Mouse (Mus musculus): ENCODE measurements around the gene Prss28. TPM values are rescaled to one million over a fixed set of nuclear protein-coding genes. Genes with fewer than 3 reads are reported as not detected.
A peak's percentile ranks its signal among the peaks of the same experiment; 100 is the strongest.

Prss28 gene
- total RNA-seq (2021) = not detected

- intact Hi-C loops (cut with DNase I) = no loop called here
- no peak for DNase-seq
These were observed at the start of gene Prss28 for GRCm38 (mm10) chr17:25308346-25308745. Prss28 (plus strand) TSS chr17:25308646.

GRCm38 (mm10) chr17:25264453-25264852, 44.0 kb upstream of the Prss28 start:
- peak; percentile 79 for DNase-seq
- intact Hi-C loops (cut with DNase I) = no loop called here

- intact Hi-C loops (cut with DNase I) = loop anchor here (5.0 kb wide), 3 partner anchors 139 to 254 kb away; partner anchors contain the start of genes Clcn7, Cramp1l, Ift140 and Telo2
- DNase-seq = no peak
These were observed 37.6 kb upstream of the Prss28 start for GRCm38 (mm10) chr17:25270795-25271335.

GRCm38 (mm10) chr17:25272326-25272725, 36.1 kb upstream of the Prss28 start:
- intact Hi-C loops (cut with DNase I) = loop anchor here (5.0 kb wide), 3 partner anchors 140 to 255 kb away; partner anchors contain the start of genes Clcn7, Cramp1l, Ift140 and Telo2
- DNase-seq = no peak

DNA sequence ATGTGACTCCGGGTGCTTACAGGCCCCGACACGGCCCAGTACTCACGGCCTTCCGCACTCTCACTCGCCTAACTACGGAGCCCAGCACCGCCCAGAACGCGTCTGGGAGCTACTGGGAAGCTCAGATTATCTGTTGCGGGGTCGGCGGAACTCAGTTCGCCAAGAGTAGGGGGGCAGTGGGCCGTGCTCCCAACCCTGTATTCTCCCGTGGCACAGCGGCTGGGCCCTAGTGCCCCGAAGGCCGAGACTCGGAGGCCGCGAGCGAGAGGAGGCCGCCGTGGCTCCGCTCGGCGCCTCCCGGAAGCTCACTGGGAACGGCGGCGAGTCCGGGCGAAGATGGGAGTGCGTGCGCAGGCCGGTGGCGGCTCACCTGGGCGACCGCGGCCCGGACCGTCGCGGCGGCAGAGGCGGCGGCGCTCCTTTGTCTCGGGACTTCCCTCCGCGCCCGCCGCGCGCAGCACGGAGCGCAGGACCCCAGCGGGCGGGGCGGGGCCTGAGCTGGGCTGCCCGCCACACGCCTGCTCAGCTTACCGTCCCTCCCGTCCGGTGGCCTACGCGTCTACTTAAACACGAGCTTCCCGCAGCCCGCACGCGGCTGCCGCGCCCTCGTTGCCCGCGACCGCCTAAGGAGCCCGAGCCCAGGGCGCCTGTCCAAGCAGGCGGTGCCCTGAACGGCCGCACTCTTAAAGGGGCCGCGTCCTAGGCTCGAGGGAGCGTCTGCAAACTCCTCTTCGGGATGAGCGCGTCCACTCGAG, 35.3 kb upstream of the Prss28 start:
- peak in 1 of 2 experiments; percentile 96 for DNase-seq
- intact Hi-C loops (cut with DNase I) = loop anchor here (5.0 kb wide), 3 partner anchors 141 to 256 kb away; partner anchors contain the start of genes Clcn7, Cramp1l, Ift140 and Telo2

DNA sequence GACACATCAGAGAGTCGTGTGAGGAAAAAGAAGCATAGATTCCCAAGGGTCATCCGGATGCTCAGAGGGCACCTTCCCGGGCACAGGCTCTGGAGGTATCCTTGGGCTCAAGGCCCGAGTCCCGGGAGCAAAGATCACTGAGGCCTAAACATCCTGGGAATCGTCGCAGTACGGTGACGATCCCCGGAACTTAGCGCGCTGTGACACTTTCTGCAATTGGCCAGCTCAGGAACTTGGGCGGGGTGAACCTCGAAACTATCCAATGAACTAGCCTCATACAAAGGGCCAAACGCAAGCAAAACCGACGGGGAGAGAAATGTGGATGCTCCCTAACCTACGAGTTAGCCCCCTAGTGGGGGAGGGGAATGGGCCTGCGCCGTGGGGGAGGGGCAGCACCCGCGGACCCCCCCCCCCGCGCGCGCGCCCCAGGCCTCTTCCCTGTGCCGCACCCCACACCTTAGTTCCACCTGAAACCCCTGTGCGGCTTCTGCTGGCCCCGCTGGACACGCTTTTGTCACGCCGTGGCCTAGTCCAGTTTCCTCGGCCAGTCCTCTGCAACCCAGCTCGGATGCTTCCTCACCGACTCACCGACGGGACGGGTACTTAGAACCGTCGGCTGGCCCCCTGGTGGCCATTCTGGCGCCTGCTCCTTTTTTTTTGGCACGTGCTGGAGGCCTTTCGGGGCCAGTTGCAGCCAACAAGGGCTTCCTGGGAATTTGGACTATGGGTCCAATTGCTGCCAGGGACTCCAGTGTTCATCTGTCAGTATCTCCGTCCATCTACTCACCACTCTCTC, 34.5 kb upstream of the Prss28 start:
- peak; percentile 99 for DNase-seq
- intact Hi-C loops (cut with DNase I) = loop anchor here (2.0 to 5.0 kb wide), 4 partner anchors 85 to 257 kb away; partner anchors contain the start of genes Clcn7, Cramp1l, Ift140 and Telo2

DNA sequence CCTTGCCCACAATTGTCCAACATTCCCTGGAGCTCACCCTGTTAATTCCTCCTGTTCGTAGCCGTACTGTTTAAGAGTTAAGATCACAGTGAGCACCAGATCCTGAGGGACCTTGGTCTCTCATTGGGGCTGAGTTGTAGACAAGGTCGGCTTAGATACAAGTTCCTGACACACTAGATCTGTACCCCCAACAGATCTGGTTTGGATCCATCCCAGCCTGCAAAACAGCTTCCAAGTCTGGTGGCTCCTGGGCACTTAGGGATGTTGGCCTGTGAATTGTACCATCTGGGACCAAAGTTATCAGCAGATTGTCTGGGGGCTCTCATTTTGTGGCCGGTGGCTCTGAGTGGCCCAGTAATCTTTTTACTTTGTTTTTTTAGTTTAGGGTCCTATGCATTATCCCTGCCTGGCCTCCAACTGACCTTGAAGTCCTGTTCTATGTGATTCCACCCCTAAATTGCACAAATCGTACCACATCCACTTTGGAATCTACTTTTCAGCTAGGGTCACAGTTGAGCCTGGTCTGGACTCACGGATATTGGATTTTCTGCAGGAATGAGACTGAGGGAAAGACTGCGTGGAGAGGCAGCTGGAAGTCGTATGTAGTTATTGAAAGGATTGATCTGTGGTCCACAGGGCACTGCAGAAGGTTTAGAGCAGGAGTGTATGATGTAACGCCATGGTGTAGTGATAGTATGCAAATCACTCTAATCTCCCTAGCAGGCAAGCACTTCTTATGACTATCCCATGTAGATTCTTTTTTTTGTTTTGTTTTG, 33.7 kb upstream of the Prss28 start, which contains the start of gene Ube2i:
Gene Ube2i, minus strand, starts transcription at position 52 of the 776 bp plus-strand sequence.
- intact Hi-C loops (cut with DNase I) = loop anchor here (2.0 to 5.0 kb wide), 4 partner anchors 86 to 257 kb away; partner anchors contain the start of genes Clcn7, Cramp1l, Ift140 and Telo2
- no peak for DNase-seq

- no peak for DNase-seq
- intact Hi-C loops (cut with DNase I) = loop anchor here (2.0 kb wide), 1 partner anchor 87 kb away; the partner anchor contains the start of gene Unkl
These were observed 32.6 kb upstream of the Prss28 start for GRCm38 (mm10) chr17:25275833-25276232.

DNA sequence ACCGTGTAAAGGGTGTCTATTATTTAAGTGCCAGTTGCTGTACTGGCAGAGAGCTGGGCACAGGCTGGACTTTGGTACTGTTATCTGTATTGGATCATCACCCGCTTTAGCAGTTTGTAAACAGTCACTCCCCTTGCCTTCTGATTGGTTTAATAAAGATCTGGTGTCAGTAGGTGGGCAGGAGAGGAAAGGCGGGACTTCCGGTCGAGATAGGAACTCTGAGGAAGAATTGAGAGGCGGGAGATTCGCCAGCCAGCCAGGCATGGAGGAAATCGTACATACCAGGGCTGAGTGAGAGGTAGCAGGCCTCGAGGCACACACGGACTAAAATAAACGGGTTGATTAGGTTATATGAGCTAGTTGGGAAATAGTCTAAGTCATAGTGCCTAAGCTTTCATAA, 26.3 kb upstream of the Prss28 start:
- intact Hi-C loops (cut with DNase I) = no loop called here
- peak; percentile 36 to 56 for DNase-seq

GRCm38 (mm10) chr17:25285033-25285432, 23.4 kb upstream of the Prss28 start:
- intact Hi-C loops (cut with DNase I) = loop anchor here (5.0 kb wide), 1 partner anchor 182 kb away; no protein-coding TSS in a partner anchor
- DNase-seq = peak; percentile 69 to 82

DNA sequence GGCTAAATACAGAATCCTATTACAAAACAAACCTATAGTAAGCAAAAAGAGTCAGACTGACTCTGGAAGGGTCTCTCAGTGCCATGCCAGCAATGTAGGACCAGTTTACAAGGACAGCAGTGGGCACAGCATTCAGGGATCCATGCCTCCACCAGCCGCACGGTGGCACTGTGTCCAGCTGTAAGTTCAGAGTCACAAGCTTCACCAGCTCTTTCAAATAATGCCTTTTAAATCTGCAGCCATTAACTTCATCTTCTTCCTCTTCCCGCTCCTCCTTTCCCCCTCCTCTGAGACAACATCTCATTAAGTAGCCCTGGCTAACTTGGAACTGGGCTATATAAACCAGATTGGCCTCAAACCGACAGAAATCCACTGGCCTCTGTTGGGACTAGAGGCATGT, 19.6 kb upstream of the Prss28 start:
- peak; percentile 36 to 51 for DNase-seq
- intact Hi-C loops (cut with DNase I) = loop anchor here (5.0 kb wide), 1 partner anchor 178 kb away; no protein-coding TSS in a partner anchor

DNA sequence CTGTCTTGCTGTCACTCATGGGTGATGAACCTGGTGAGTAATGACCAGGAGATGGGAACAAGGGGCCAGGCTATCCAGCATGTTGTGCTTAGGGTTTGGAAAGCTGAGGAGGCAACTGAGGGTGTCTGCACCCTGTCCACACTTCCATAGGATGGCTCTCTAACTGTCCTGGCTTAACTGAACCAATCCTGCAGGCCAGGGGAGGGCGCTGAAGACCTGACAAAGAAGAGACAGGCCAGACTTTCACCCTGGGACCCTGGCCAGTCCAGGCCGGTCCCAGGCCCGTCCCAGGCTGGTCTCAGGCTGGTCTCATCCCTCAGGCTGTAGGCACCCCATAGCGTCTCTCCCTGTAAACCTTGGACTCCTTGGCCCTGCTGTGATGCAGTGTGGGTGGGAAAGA, 18.0 kb upstream of the Prss28 start:
- DNase-seq = no peak
- intact Hi-C loops (cut with DNase I) = loop anchor here (5.0 kb wide), 1 partner anchor 72 kb away; no protein-coding TSS in a partner anchor

GRCm38 (mm10) chr17:25293495-25293894, 15.0 kb upstream of the Prss28 start:
- no peak for DNase-seq
- intact Hi-C loops (cut with DNase I) = loop anchor here (5.0 kb wide), 1 partner anchor 69 kb away; no protein-coding TSS in a partner anchor

GRCm38 (mm10) chr17:25294111-25294510, 14.3 kb upstream of the Prss28 start:
- no peak for DNase-seq
- intact Hi-C loops (cut with DNase I) = loop anchor here (5.0 kb wide), 1 partner anchor 68 kb away; no protein-coding TSS in a partner anchor

GRCm38 (mm10) chr17:25298094-25298493, 10.4 kb upstream of the Prss28 start, which contains the start of gene Prss34:
Prss34 (plus strand) TSS chr17:25298394.
- intact Hi-C loops (cut with DNase I) = no loop called here
- no peak for DNase-seq

GRCm38 (mm10) chr17:25318354-25318753, 9.9 kb downstream of the Prss28 start, which contains the start of gene Prss29:
Prss29 (plus strand) TSS chr17:25318654.
- intact Hi-C loops (cut with DNase I) = no loop called here
- no peak for DNase-seq

DNA sequence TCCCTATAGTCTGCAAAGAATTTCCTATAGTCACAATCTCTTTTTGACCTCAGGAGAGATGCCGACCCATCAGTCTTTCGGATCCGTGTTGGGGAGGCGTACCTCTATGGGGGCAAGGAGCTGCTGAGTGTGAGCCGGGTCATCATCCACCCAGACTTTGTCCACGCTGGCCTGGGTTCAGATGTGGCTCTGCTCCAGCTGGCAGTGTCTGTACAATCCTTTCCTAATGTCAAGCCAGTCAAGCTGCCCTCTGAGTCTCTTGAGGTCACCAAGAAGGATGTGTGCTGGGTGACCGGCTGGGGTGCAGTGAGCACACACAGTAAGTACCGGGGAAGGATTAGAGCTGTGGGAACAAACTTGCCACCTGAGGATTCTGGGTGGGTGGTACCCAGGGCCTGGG, 12.4 kb downstream of the Prss28 start:
- intact Hi-C loops (cut with DNase I) = loop anchor here (10.0 kb wide), 1 partner anchor 374 kb away; no protein-coding TSS in a partner anchor
- no peak for DNase-seq

DNA sequence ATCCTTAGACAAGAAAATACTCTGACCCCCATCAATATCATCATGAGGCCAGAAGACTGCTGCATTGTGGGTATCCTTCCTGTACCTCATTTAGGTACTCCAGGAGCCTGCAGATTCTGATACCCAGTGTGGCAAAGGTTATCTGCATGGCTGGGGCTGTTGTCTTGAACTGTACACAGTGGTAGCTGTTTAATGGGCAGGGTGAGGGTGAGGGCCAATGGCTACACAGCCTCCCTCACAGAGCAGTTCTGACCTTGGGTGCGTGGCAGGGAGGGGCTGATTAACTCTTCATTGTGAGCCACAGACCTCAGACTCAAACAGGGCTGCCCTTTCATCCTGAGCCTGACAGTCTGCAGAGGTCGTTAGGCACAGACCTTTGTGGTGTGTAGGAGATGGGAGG, 14.5 kb downstream of the Prss28 start:
- intact Hi-C loops (cut with DNase I) = loop anchor here (10.0 kb wide), 1 partner anchor 372 kb away; no protein-coding TSS in a partner anchor
- no peak for DNase-seq

GRCm38 (mm10) chr17:25332321-25332720, 23.9 kb downstream of the Prss28 start:
- DNase-seq = no peak
- intact Hi-C loops (cut with DNase I) = loop anchor here (2.0 kb wide), 1 partner anchor 32 kb away; no protein-coding TSS in a partner anchor
